Mouse (Mus musculus): Measurements from ENCODE around the gene 4930518I15Rik.
A peak's percentile ranks its signal among the peaks of the same experiment; 100 is the strongest.

Gene 4930518I15Rik

DNA sequence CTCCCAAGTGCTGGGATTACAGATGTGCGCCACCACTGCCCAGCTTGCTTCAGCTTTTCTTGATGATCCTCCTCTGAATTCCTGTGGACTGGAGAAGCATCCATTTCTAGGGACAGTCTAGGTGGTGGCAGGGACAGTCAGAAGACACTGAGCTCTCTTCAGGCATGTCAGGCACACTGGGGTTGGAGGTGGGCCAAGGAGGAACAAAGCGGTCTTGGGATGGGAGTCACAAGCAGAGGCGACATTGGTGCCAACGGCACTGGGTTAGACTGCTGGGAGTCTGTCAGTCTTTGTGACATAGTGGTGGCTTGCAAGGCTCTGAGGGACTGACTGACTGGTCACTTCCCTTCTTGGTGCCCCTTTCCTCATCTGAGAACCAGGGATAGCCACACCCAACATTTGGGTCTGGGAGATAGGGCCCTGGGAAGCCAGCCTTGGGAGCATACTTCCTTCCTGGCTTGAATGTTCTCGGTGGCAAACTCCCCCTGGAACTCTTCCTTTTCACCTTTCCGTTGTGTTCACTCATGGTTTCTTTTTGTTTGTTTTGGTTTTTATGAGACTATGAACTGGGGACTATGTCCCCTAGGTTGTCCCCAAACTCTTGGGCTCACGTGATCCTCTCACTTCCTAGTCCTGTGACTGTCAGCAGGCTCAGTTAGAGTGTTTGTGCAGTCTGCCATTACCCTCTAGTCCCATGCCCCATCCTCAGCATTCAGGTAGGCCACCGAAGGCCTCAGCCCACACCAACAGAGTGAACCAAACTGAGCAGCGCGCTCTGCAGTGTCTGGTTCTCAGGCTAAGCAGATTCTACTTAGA, 26.9 kb upstream of the 4930518I15Rik start:
- no peak for TF ChIP-seq GATA4 (IDR thresholded peaks at IDR 0.05; ENCODE audit: insufficient replicate concordance, low read length)

DNA sequence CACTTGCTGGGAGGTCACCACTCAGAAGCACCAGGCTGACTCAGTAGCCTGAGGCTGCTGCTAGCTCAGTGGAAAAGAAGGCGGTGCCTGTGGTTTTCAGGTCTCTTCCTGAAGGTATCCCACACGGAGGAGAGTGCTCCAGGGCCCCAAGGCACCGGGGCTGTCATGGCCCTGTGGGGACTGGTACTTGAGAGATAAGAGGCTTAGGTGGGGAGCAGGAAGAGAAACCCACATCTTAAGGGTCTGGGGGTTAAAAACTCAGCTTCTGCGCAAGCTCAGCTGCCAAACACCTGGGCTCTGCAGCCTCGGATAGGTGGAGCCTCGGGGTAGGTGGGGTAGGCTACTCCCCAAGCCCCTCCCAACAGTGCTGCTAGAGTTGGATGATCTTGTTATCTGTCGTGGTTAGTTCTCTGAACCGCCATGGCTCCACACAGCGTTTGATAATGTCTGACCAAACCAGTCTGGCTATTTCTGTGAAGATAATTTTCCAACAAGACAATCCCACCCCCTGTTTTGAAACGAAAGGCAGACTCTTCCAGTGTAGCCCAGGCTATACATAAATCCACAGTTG, 24.8 kb upstream of the 4930518I15Rik start:
- no peak for TF ChIP-seq GATA4 (IDR thresholded peaks at IDR 0.05; ENCODE audit: insufficient replicate concordance, low read length)

GRCm38 (mm10) chr2:156879541-156879940, 21.8 kb upstream of the 4930518I15Rik start:
- no peak for TF ChIP-seq GATA4 (IDR thresholded peaks at IDR 0.05; ENCODE audit: insufficient replicate concordance, low read length)

GRCm38 (mm10) chr2:156877726-156878125, 20.0 kb upstream of the 4930518I15Rik start:
- no peak for TF ChIP-seq GATA4 (IDR thresholded peaks at IDR 0.05; ENCODE audit: insufficient replicate concordance, low read length)

GRCm38 (mm10) chr2:156874760-156875510, 17.2 kb upstream of the 4930518I15Rik start:
- no peak for TF ChIP-seq GATA4 (IDR thresholded peaks at IDR 0.05; ENCODE audit: insufficient replicate concordance, low read length)

GRCm38 (mm10) chr2:156874047-156874759, 16.5 kb upstream of the 4930518I15Rik start:
- TF ChIP-seq GATA4 (IDR thresholded peaks at IDR 0.05; ENCODE audit: insufficient replicate concordance, low read length), result no peak

GRCm38 (mm10) chr2:156873629-156874028, 15.9 kb upstream of the 4930518I15Rik start:
- no peak for TF ChIP-seq GATA4 (IDR thresholded peaks at IDR 0.05; ENCODE audit: insufficient replicate concordance, low read length)

- no peak for TF ChIP-seq GATA4 (IDR thresholded peaks at IDR 0.05; ENCODE audit: insufficient replicate concordance, low read length)
Measured at GRCm38 (mm10) chr2:156870519-156870918, 12.8 kb upstream of the 4930518I15Rik start.

DNA sequence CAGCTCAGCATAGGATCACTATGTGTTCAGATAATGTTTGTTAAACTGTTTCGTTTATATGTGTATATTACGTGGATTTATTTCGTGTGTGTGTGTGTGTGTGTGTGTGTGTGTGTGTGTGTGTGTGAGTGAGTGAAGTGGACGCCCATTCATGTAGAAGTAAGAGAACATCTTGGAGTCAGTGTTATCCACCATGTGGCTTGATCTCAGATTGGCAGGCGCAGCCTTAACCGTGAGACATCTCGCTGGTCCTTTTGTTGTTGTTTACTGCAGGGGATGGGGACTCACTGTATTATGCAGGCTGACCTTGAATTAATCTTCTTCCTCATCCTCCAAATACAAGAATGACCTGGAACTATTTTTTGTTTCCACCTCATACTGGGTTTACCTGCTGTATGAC, 11.8 kb upstream of the 4930518I15Rik start:
- no peak for TF ChIP-seq GATA4 (IDR thresholded peaks at IDR 0.05; ENCODE audit: insufficient replicate concordance, low read length)

DNA sequence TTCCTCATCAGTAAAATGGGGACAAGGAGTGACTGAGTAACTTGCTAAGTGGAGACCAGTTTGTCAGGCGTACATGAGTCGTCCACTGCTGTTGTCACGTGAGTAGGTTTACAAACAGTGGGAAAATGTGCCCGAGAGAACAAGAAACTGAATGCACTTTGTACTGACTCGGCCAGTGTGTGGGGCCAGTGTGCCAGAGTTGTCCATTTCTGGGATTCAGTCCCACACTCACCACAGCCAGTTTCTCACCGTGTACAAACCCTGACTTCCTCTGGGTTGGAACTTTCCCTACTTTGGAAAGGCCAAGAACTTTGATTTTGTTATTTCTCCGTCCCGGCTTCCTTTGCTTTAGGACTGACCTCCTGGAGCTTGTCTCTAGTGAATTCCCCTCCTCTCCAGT, 11.2 kb upstream of the 4930518I15Rik start:
- TF ChIP-seq GATA4 (IDR thresholded peaks at IDR 0.05; ENCODE audit: insufficient replicate concordance, low read length), result no peak; the same call in 1 of the 2 replicates

- no peak for TF ChIP-seq GATA4 (IDR thresholded peaks at IDR 0.05; ENCODE audit: insufficient replicate concordance, low read length)
Measured at GRCm38 (mm10) chr2:156864481-156864880, 6.7 kb upstream of the 4930518I15Rik start.

GRCm38 (mm10) chr2:156863487-156864160, 5.9 kb upstream of the 4930518I15Rik start:
- peak; percentile 70; the same call in 1 of the 2 replicates for TF ChIP-seq GATA4 (IDR thresholded peaks at IDR 0.05; ENCODE audit: insufficient replicate concordance, low read length)

- peak; percentile 48; the same call in 1 of the 2 replicates for TF ChIP-seq GATA4 (IDR thresholded peaks at IDR 0.05; ENCODE audit: insufficient replicate concordance, low read length)
Measured at GRCm38 (mm10) chr2:156862772-156863486, 5.2 kb upstream of the 4930518I15Rik start, which contains the start of gene Rab5if. Gene Rab5if, plus strand, starts transcription at chr2:156863128.

All from liver, adult (tissue).